In the genomic region with DNA sequence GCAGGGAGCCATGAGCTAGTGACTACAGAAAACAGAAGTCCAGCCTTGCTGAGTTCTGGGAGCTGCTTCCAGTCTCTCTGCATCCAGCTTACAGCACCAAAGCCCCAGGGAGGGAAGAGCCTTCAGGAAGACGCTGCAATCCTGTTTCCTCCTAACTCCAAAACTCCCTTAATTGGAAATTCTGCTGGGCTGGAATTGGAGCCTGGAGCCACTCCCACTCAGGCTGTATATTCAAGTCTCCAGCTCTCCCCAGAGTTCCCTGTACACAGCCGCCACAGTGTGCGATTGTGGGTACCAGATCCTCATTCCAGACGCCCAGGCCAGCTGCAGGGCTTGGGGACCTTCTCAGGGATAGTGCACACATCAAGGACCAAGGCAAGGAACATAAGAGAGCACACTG, we compare ENCODE assay signal across 17 mouse cellular contexts. TPM values are rescaled to one million over a fixed set of nuclear protein-coding genes. Genes with fewer than 3 reads are reported as not detected.
A peak's percentile ranks its signal among the peaks of the same experiment; 100 is the strongest.
DNase-seq lines count a peak whose midpoint lies in the region; ATAC-seq and TF ChIP-seq lines count a peak whose summit lies in the region.
"Had no signal": no experiment of that assay in that cellular context is flagged by ENCODE, and none has a peak within 500 bp of the region (broad histone marks: within the 10 kb centered on the region; RNA-seq: fewer than 3 reads in every experiment).

No protein-coding gene starts in this region.

- TF ChIP-seq POLR2A in myocyte (IDR thresholded peaks at IDR 0.05; ENCODE audit: insufficient read length, low read depth), result peak; percentile 3

- no peak overlapping the region for H3K4me2 ChIP-seq in embryonic facial prominence, embryonic 14.5 days (ENCODE audit: low read depth, low read length)
- no peak overlapping the region for H3K4me2 ChIP-seq in kidney, postnatal 0 days (ENCODE audit: low read length)
- H3K4me2 ChIP-seq in myocyte (ENCODE audit: low read depth), result no peak overlapping the region
- H3K4me2 ChIP-seq: embryonic facial prominence, embryonic 15.5 days; limb, embryonic 13.5 days; midbrain, embryonic 13.5 days had no signal

- ATAC-seq in embryonic facial prominence, embryonic 14.5 days (ENCODE audit: low read depth), result no peak
- no peak for ATAC-seq in kidney, postnatal 0 days (replicated peaks; ENCODE audit: low FRiP score, low read depth)
- ATAC-seq: forebrain, embryonic 16.5 days; liver, postnatal 0 days; midbrain, embryonic 13.5 days had no signal

- H3K27me3 ChIP-seq in embryonic facial prominence, embryonic 14.5 days (replicated peaks; ENCODE audit: control insufficient read depth, insufficient read depth, low read length), result peaks cover 7% of the 10 kb centered on the region
- peaks cover 18% of the 10 kb centered on the region for H3K27me3 ChIP-seq in embryonic facial prominence, embryonic 10.5 days (replicated peaks; ENCODE audit: low read depth, poor library complexity, severe bottlenecking)
- H3K27me3 ChIP-seq in kidney, postnatal 0 days (ENCODE audit: insufficient read depth, low read length), result no peaks in the 10 kb centered on the region
- H3K27me3 ChIP-seq in myocyte (ENCODE audit: control insufficient read depth, insufficient read depth, insufficient read length), result no peaks in the 10 kb centered on the region

- no peak overlapping the region for H3K4me3 ChIP-seq in embryonic facial prominence, embryonic 14.5 days (ENCODE audit: low read depth, low read length)
- no peak overlapping the region for H3K4me3 ChIP-seq in embryonic facial prominence, embryonic 10.5 days
- no peak overlapping the region for H3K4me3 ChIP-seq in kidney, postnatal 0 days (replicated peaks; ENCODE audit: low read depth, low read length)
- H3K4me3 ChIP-seq in myocyte, result no peak overlapping the region
- H3K4me3 ChIP-seq: embryonic facial prominence, embryonic 15.5 days; limb, embryonic 13.5 days; midbrain, embryonic 13.5 days had no signal

- peaks cover 52% of the 10 kb centered on the region for H3K79me2 ChIP-seq in myocyte (ENCODE audit: control insufficient read depth, insufficient read depth)

- no peak overlapping the region for H3K9ac ChIP-seq in embryonic facial prominence, embryonic 14.5 days (ENCODE audit: low read depth, low read length)
- no peak overlapping the region for H3K9ac ChIP-seq in kidney, postnatal 0 days (ENCODE audit: low read depth, low read length)
- H3K9ac ChIP-seq: embryonic facial prominence, embryonic 15.5 days; limb, embryonic 13.5 days; liver, postnatal 0 days; midbrain, embryonic 13.5 days had no signal

- no peaks in the 10 kb centered on the region for H3K9me3 ChIP-seq in embryonic facial prominence, embryonic 14.5 days (ENCODE audit: control insufficient read depth, low read length)
- H3K9me3 ChIP-seq in embryonic facial prominence, embryonic 10.5 days, result no peaks in the 10 kb centered on the region
- H3K9me3 ChIP-seq in kidney, postnatal 0 days (replicated peaks; ENCODE audit: low read length), result no peaks in the 10 kb centered on the region
- H3K9me3 ChIP-seq: embryonic facial prominence, embryonic 15.5 days; limb, embryonic 13.5 days; midbrain, embryonic 13.5 days had no signal

- no peaks in the 10 kb centered on the region for H3K4me1 ChIP-seq in embryonic facial prominence, embryonic 14.5 days (ENCODE audit: control insufficient read depth, insufficient read depth, low read length)
- H3K4me1 ChIP-seq in embryonic facial prominence, embryonic 10.5 days, result peaks cover 13% of the 10 kb centered on the region
- no peaks in the 10 kb centered on the region; the same call in 1 of the 2 replicates for H3K4me1 ChIP-seq in kidney, postnatal 0 days (replicated peaks; ENCODE audit: insufficient read depth, low read length)
- H3K4me1 ChIP-seq: limb, embryonic 13.5 days; midbrain, embryonic 13.5 days had no signal

- no peaks in the 10 kb centered on the region for H3K36me3 ChIP-seq in embryonic facial prominence, embryonic 14.5 days (ENCODE audit: control insufficient read depth, insufficient read depth, low read length)
- 0 out of 2 replicates have a peak, but pooled peaks cover 2% of the 10 kb centered on the region for H3K36me3 ChIP-seq in embryonic facial prominence, embryonic 10.5 days (replicated peaks)
- no peaks in the 10 kb centered on the region for H3K36me3 ChIP-seq in kidney, postnatal 0 days (ENCODE audit: insufficient read depth, low read length)
- peaks cover 41% of the 10 kb centered on the region for H3K36me3 ChIP-seq in myocyte (ENCODE audit: control insufficient read depth, insufficient read depth)
- H3K36me3 ChIP-seq: embryonic facial prominence, embryonic 15.5 days; limb, embryonic 13.5 days; midbrain, embryonic 13.5 days had no signal

- intact Hi-C loops in heart, postnatal 10 days (cut with DNase I), result no loop called here

- H3K27ac ChIP-seq in embryonic facial prominence, embryonic 14.5 days (replicated peaks; ENCODE audit: low read depth, low read length), result 0 out of 2 replicates have a peak overlapping the region, but pooled peaks have one; percentile 33
- no peak overlapping the region for H3K27ac ChIP-seq in embryonic facial prominence, embryonic 10.5 days (replicated peaks)
- peak overlapping the region; percentile 61 for H3K27ac ChIP-seq in kidney, postnatal 0 days
- H3K27ac ChIP-seq: embryonic facial prominence, embryonic 15.5 days; limb, embryonic 13.5 days; midbrain, embryonic 13.5 days had no signal

- no peak overlapping the region for H3ac ChIP-seq in myocyte (ENCODE audit: control insufficient read depth, insufficient read length)

- peak; percentile 44 for DNase-seq in embryonic facial prominence, embryonic 14.5 days (ENCODE audit: low spot score)
- no peak for DNase-seq in embryonic facial prominence, embryonic 10.5 days (ENCODE audit: low spot score)
- peak; percentile 77 for DNase-seq in kidney, postnatal 0 days (ENCODE audit: low spot score)
- no peak for DNase-seq in kidney, postnatal 36 days
- peak; percentile 56 to 69 for DNase-seq in heart, postnatal 10 days
- DNase-seq in B cell, adult 2 months, result no peak
- no peak for DNase-seq in layer of hippocampus, postnatal 14 days (ENCODE audit: low spot score in 2 of 2)
- DNase-seq: adrenal gland, adult 8-10 months; cerebellum, postnatal 36 days; liver, postnatal 0 days; spleen, adult 18-20 months; thymus, adult 2 months had no signal

- TF ChIP-seq CTCF in kidney, postnatal 0 days (IDR thresholded peaks at IDR 0.05; ENCODE audit: low read depth), result no peak

- WGBS in embryonic facial prominence, embryonic 14.5 days, result 31% methylated on average over 4 of the region's 4 CpGs
- 56% methylated on average over 4 of the region's 4 CpGs for WGBS in embryonic facial prominence, embryonic 10.5 days
- 18% methylated on average over 4 of the region's 4 CpGs for WGBS in kidney, postnatal 0 days

TF ChIP-seq in myocyte, 11 proteins besides CTCF, POLR2A, EP300 and RAD21:
- no peak for TF ChIP-seq TCF3 (IDR thresholded peaks at IDR 0.05; ENCODE audit: insufficient read length, low read depth)
- TF ChIP-seq E2F4 (IDR thresholded peaks at IDR 0.05; ENCODE audit: insufficient read depth), result no peak
- TF ChIP-seq SRF (IDR thresholded peaks at IDR 0.05; ENCODE audit: control insufficient read depth, insufficient read length, low read depth), result no peak
- peak; percentile 3 for TF ChIP-seq POLR2AphosphoS2 (IDR thresholded peaks at IDR 0.05; ENCODE audit: insufficient read length, low read depth)

RNA-seq across cellular contexts. Expression of gene Jph2, which starts 27.6 kb away (rescaled TPM):
- 3.5 and 4.1 TPM in 2 replicates for polyA plus RNA-seq in embryonic facial prominence, embryonic 14.5 days (2014; fragmentation: Nextera tagmentation; extraction: Ambion mirVana)
- polyA plus RNA-seq in embryonic facial prominence, embryonic 10.5 days (2016; fragmentation: Nextera tagmentation; extraction: Ambion mirVana), result 0.52 and 0.83 TPM in 2 replicates
- 3.4 and 3.5 TPM in 2 replicates for polyA plus RNA-seq in kidney, postnatal 0 days (2015; fragmentation: Nextera tagmentation; extraction: Ambion mirVana)
- 100 to 1,000 TPM; 378 to 449 TPM for total RNA-seq in heart, postnatal 10 days (2021)
- 217 TPM for polyA plus RNA-seq in myocyte (2012; fragmentation: generic; extraction: Trizol)
- under 1 TPM; 0.46 to 0.64 TPM for total RNA-seq in layer of hippocampus, postnatal 14 days (2021)

RNA-seq across cellular contexts. Expression of gene Oser1, which starts 54.3 kb away (rescaled TPM):
- 79.0 and 82.1 TPM in 2 replicates for polyA plus RNA-seq in embryonic facial prominence, embryonic 14.5 days (2014; fragmentation: Nextera tagmentation; extraction: Ambion mirVana)
- 94.0 and 99.5 TPM in 2 replicates for polyA plus RNA-seq in embryonic facial prominence, embryonic 10.5 days (2016; fragmentation: Nextera tagmentation; extraction: Ambion mirVana)
- polyA plus RNA-seq in kidney, postnatal 0 days (2015; fragmentation: Nextera tagmentation; extraction: Ambion mirVana), result 74.9 and 78.2 TPM in 2 replicates
- 10 to 100 TPM; 21.3 to 24.4 TPM for total RNA-seq in heart, postnatal 10 days (2021)
- 30.3 TPM for polyA plus RNA-seq in myocyte (2012; fragmentation: generic; extraction: Trizol)
- total RNA-seq in layer of hippocampus, postnatal 14 days (2021), result 10 to 100 TPM; 17.8 to 19.5 TPM

Comparison
In these comparisons a context has a peak if more than half of its experiments do, and no peak if none do; other contexts are left out.
1. DNase-seq: peak in embryonic facial prominence, embryonic 14.5 days (single experiment), kidney, postnatal 0 days (single experiment) and heart, postnatal 10 days (2 of 2); none in embryonic facial prominence, embryonic 10.5 days (single experiment), kidney, postnatal 36 days (0 of 2), B cell, adult 2 months (0 of 2) and layer of hippocampus, postnatal 14 days (0 of 2).
2. RNA of gene Jph2, which starts 27.6 kb away (polyA plus RNA-seq): 217 TPM in myocyte (single experiment); 3.5 to 4.1 TPM in embryonic facial prominence, embryonic 14.5 days, 3.4 to 3.5 TPM in kidney, postnatal 0 days and 0.52 to 0.83 TPM in embryonic facial prominence, embryonic 10.5 days; every median in the first group is over 10 times any median in the second.